Mouse (Mus musculus) testis, adult 2 months (tissue): ENCODE results near the gene Adap2.
A peak's percentile ranks its signal among the peaks of the same experiment; 100 is the strongest.

Experiments used
- CTCF ChIP-seq: fragments of 200-500 bp; IDR thresholded peaks from 2 replicates; pipeline ENCODE4 v1.5.1; 2012; ENCODE audit warnings: low read depth, mild to moderate bottlenecking, inconsistent platforms, low read length, moderate library complexity; ENCODE audit not compliant: control insufficient read depth, insufficient read depth, insufficient replicate concordance
- POLR2A ChIP-seq: fragments of 200-500 bp; IDR thresholded peaks from 2 replicates; pipeline ENCODE4 v1.6.1; 2012; ENCODE audit warnings: low read depth, mild to moderate bottlenecking, inconsistent platforms, low read length, moderate library complexity; ENCODE audit not compliant: control insufficient read depth

GRCm38 (mm10) chr11:80153857-80154495, at the start of gene Adap2:
- no peak for TF ChIP-seq CTCF
- peak; percentile 32; the same call in 1 of the 2 replicates for TF ChIP-seq POLR2A
